Mouse (Mus musculus) ES-Bruce4 (cell line): Measurements from ENCODE around the gene C530008M17Rik. TPM values are rescaled to one million over a fixed set of nuclear protein-coding genes. Genes with fewer than 3 reads are reported as not detected.

Source experiments
- H3K27ac ChIP-seq: 2 replicates; pipeline ENCODE4 v1.5.1; 2012; ENCODE audit warnings: low read length, inconsistent platforms; ENCODE audit not compliant: insufficient read depth
- H3K27me3 ChIP-seq: 2 replicates; pipeline ENCODE4 v1.6.1; 2012; ENCODE audit warnings: mild to moderate bottlenecking, low read length, inconsistent platforms; ENCODE audit not compliant: control insufficient read depth, poor library complexity, insufficient read depth, severe bottlenecking
- H3K36me3 ChIP-seq: 2 replicates; pipeline ENCODE4 v1.6.1; 2012; ENCODE audit warnings: inconsistent platforms, mild to moderate bottlenecking, low read length, moderate library complexity; ENCODE audit not compliant: control insufficient read depth, poor library complexity, insufficient read depth, severe bottlenecking
- H3K4me1 ChIP-seq: one replicate; pipeline ENCODE4 v1.8.1; 2011; ENCODE audit warnings: low read length; ENCODE audit not compliant: control insufficient read depth, insufficient read depth
- H3K4me3 ChIP-seq: 2 replicates; pipeline ENCODE4 v1.5.1; 2011; ENCODE audit warnings: low read depth, mild to moderate bottlenecking, low read length
- H3K9ac ChIP-seq: 2 replicates; pipeline ENCODE4 v1.6.1; 2012; ENCODE audit warnings: low read depth, mild to moderate bottlenecking, inconsistent platforms; ENCODE audit not compliant: poor library complexity, severe bottlenecking
- H3K9me3 ChIP-seq: replicated peaks from 2 replicates; pipeline ENCODE4 v1.6.1; 2012; ENCODE audit warnings: mild to moderate bottlenecking, low read length, inconsistent platforms; ENCODE audit not compliant: control insufficient read depth, poor library complexity, insufficient read depth, severe bottlenecking
- CTCF ChIP-seq: IDR thresholded peaks from one replicate; pipeline ENCODE4 v1.8.1; 2011; ENCODE audit warnings: low read depth, low read length
- EP300 ChIP-seq: IDR thresholded peaks from 2 replicates; pipeline ENCODE4 v1.6.1; 2011; ENCODE audit warnings: low read depth, low read length; ENCODE audit not compliant: insufficient read depth
- POLR2A ChIP-seq: IDR thresholded peaks from one replicate; pipeline ENCODE4 v1.8.1; 2011; ENCODE audit warnings: low read length; ENCODE audit not compliant: insufficient read depth
- polyA plus RNA-seq: library from polyadenylated mRNA; stranded (reverse); fragments of >200 nt; gene quantifications from 2 replicates; pipeline ENCODE4 v1.2.4, GENCODE M21; 2011; ENCODE audit warnings: low read depth; ENCODE audit not compliant: missing spikeins, insufficient read depth, insufficient read length

C530008M17Rik gene
- polyA plus RNA-seq, 1 experiment, result 5.1 TPM

- peaks cover 18% of the 10 kb centered on the region for H3K27me3 ChIP-seq
These were observed 202.1 kb downstream of the C530008M17Rik start for GRCm38 (mm10) chr5:76858444-76858843.

GRCm38 (mm10) chr5:76866819-76867218 is 210.5 kb downstream of the C530008M17Rik start:
- no peaks in the 10 kb centered on the region for H3K9me3 ChIP-seq
- H3K9ac ChIP-seq, result no peak overlapping the region
- H3K4me3 ChIP-seq, result no peak overlapping the region
- no peaks in the 10 kb centered on the region for H3K27me3 ChIP-seq
- H3K36me3 ChIP-seq, result no peaks in the 10 kb centered on the region
- no peak overlapping the region for H3K27ac ChIP-seq
- TF ChIP-seq POLR2A (no peak), CTCF (no peak), EP300 (no peak)
- no peaks in the 10 kb centered on the region for H3K4me1 ChIP-seq

More at GRCm38 (mm10) chr5:76858444-76858843, 202.1 kb downstream of the C530008M17Rik start:
- Histone ChIP-seq H3K9ac (no peak overlapping the region), H3K9me3 (peaks cover 5% of the 10 kb centered on the region; the same call in 1 of the 2 replicates), H3K27ac (no peak overlapping the region), H3K36me3 (no peaks in the 10 kb centered on the region), H3K4me1 (peaks cover 2% of the 10 kb centered on the region), H3K4me3 (peak overlapping the region; percentile 45)
- TF ChIP-seq EP300 (no peak), POLR2A (no peak)

GRCm38 (mm10) chr5:76868693-76869286 is 212.5 kb downstream of the C530008M17Rik start:
- Histone ChIP-seq H3K9me3 (no peaks in the 10 kb centered on the region), H3K27me3 (no peaks in the 10 kb centered on the region), H3K4me3 (peak overlapping the region; percentile 62), H3K4me1 (no peaks in the 10 kb centered on the region), H3K27ac (no peak overlapping the region), H3K9ac (peak overlapping the region; percentile 12; the same call in 1 of the 2 replicates), H3K36me3 (no peaks in the 10 kb centered on the region)
- TF ChIP-seq CTCF, result no peak
- no peak for TF ChIP-seq POLR2A
- TF ChIP-seq EP300, result no peak

- Histone ChIP-seq H3K27ac (no peak overlapping the region), H3K27me3 (no peaks in the 10 kb centered on the region), H3K4me3 (peak overlapping the region; percentile 62), H3K9ac (0 out of 2 replicates have a peak overlapping the region, but pooled peaks have one; percentile 12), H3K4me1 (no peaks in the 10 kb centered on the region), H3K36me3 (no peaks in the 10 kb centered on the region), H3K9me3 (no peaks in the 10 kb centered on the region)
- TF ChIP-seq CTCF (no peak), POLR2A (no peak), EP300 (no peak)
These were observed 213.2 kb downstream of the C530008M17Rik start for GRCm38 (mm10) chr5:76869553-76869952.

GRCm38 (mm10) chr5:76876106-76876758 is 219.9 kb downstream of the C530008M17Rik start:
- TF ChIP-seq EP300, result no peak
- TF ChIP-seq CTCF, result peak; percentile 61
- no peak for TF ChIP-seq POLR2A
- no peaks in the 10 kb centered on the region for H3K9me3 ChIP-seq
- no peaks in the 10 kb centered on the region for H3K27me3 ChIP-seq
- no peak overlapping the region for H3K27ac ChIP-seq
- H3K4me3 ChIP-seq, result 0 out of 2 replicates have a peak overlapping the region, but pooled peaks have one; percentile 6
- no peaks in the 10 kb centered on the region for H3K4me1 ChIP-seq
- no peak overlapping the region for H3K9ac ChIP-seq
- 0 out of 2 replicates have a peak, but pooled peaks cover 7% of the 10 kb centered on the region for H3K36me3 ChIP-seq

GRCm38 (mm10) chr5:76884107-76884506 is 227.8 kb downstream of the C530008M17Rik start:
- peaks cover 37% of the 10 kb centered on the region for H3K36me3 ChIP-seq
- H3K27ac ChIP-seq, result no peak overlapping the region
- no peak overlapping the region for H3K4me3 ChIP-seq
- no peaks in the 10 kb centered on the region for H3K4me1 ChIP-seq
- no peaks in the 10 kb centered on the region for H3K9me3 ChIP-seq
- H3K9ac ChIP-seq, result no peak overlapping the region
- TF ChIP-seq POLR2A, result no peak
- H3K27me3 ChIP-seq, result no peaks in the 10 kb centered on the region
